ENCODE assay signal across 14 mouse cellular contexts in the genomic region with DNA sequence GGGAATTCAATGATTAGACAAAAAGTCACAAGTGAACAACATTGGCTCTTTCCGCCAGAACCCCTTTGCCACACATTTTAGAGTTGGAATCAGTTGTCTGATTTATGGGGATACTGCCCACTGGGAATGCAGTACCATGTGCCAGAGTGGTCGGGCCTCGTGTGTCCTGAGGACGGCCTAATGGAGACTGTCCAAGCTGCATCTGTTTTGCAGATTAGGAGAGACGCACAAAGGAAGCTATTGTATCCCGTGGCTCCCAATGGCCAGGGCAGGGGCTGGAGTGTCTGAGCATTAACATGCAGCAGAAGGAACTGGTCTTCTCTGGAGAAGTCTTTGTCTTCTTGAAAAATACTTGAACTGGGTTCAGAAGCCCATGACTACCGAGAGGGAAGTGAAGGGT.
DNase-seq lines count a peak whose midpoint lies in the region; ATAC-seq lines count a peak whose summit lies in the region.
"Had no signal": no experiment of that assay in that cellular context is flagged by ENCODE, and none has a peak within 500 bp of the region (broad histone marks: within the 10 kb centered on the region; RNA-seq: fewer than 3 reads in every experiment).

No protein-coding gene starts in this region.

- H3K27ac ChIP-seq in hindbrain, embryonic 16.5 days (ENCODE audit: low read depth, low read length): peak overlapping the region; percentile 5; the same call in 1 of the 2 replicates
- H3K27ac ChIP-seq: heart, embryonic 13.5 days had no signal

- no peaks in the 10 kb centered on the region for H3K36me3 ChIP-seq in hindbrain, embryonic 16.5 days (ENCODE audit: control insufficient read depth, insufficient read depth, low read length)
- H3K36me3 ChIP-seq: G1E; heart, embryonic 13.5 days had no signal

- H3K9ac ChIP-seq in hindbrain, embryonic 16.5 days (ENCODE audit: low read depth, low read length): no peak overlapping the region
- H3K9ac ChIP-seq: heart, embryonic 13.5 days had no signal

- no peaks in the 10 kb centered on the region for H3K27me3 ChIP-seq in hindbrain, embryonic 16.5 days (replicated peaks; ENCODE audit: control insufficient read depth, insufficient read depth, low read length)
- H3K27me3 ChIP-seq: heart, embryonic 13.5 days had no signal

- H3K4me2 ChIP-seq in hindbrain, embryonic 16.5 days (ENCODE audit: low read length): no peak overlapping the region
- H3K4me2 ChIP-seq: heart, embryonic 13.5 days; liver, embryonic 11.5 days had no signal

- DNase-seq in heart, postnatal 4 days: peak; percentile 45
- no peak for DNase-seq in heart, postnatal 36 days
- DNase-seq in Muller cell, postnatal 12 days (ENCODE audit: inconsistent ontology term): peak; percentile 52
- peak; percentile 12 to 17 for DNase-seq in cerebellum, adult 18-20 months
- no peak for DNase-seq in c-Kit-positive CD71-positive TER-119-positive erythroid progenitor cells, embryonic 14.5 days (ENCODE audit: low spot score)
- no peak for DNase-seq in ovary, postnatal 10 days (ENCODE audit: low spot score)
- DNase-seq in lung, adult 18-20 months: no peak
- DNase-seq: adrenal gland, postnatal 36 days; kidney, postnatal 25 days; spleen, adult 18-20 months had no signal

- H3K9me3 ChIP-seq in hindbrain, embryonic 16.5 days (ENCODE audit: control insufficient read depth, low read length): no peaks in the 10 kb centered on the region
- H3K9me3 ChIP-seq: G1E; heart, embryonic 13.5 days had no signal

- no peak overlapping the region for H3K4me3 ChIP-seq in hindbrain, embryonic 16.5 days (ENCODE audit: low read length)
- H3K4me3 ChIP-seq: heart, embryonic 13.5 days had no signal

- WGBS in hindbrain, embryonic 16.5 days: 31% methylated on average over 7 of the region's 7 CpGs

- H3K4me1 ChIP-seq in hindbrain, embryonic 16.5 days (ENCODE audit: control insufficient read depth, insufficient read depth, low read depth, low read length): no peaks in the 10 kb centered on the region; the same call in 1 of the 2 replicates
- H3K4me1 ChIP-seq: heart, embryonic 13.5 days had no signal

- intact Hi-C loops in heart, postnatal 36 days (cut with DNase I): no loop called here

- ATAC-seq in hindbrain, embryonic 16.5 days: peak; percentile 95

Comparison
In these comparisons a context has a peak if more than half of its experiments do, and no peak if none do; other contexts are left out.
1. DNase-seq: peak in heart, postnatal 4 days (single experiment), Muller cell, postnatal 12 days (single experiment) and cerebellum, adult 18-20 months (2 of 2); none in heart, postnatal 36 days (0 of 2), c-Kit-positive CD71-positive TER-119-positive erythroid progenitor cells, embryonic 14.5 days (single experiment), ovary, postnatal 10 days (single experiment) and lung, adult 18-20 months (0 of 2).